Mouse (Mus musculus) C2C12 (cell line): ENCODE data around the gene Megf8. TPM values are rescaled to one million over a fixed set of nuclear protein-coding genes. Genes with fewer than 3 reads are reported as not detected.

Experiments used
- H3K27me3 ChIP-seq: one replicate; pipeline ENCODE4 v1.6.1; 2011; ENCODE audit not compliant: control insufficient read depth, insufficient read depth, insufficient read length
- H3K36me3 ChIP-seq: one replicate; pipeline ENCODE4 v1.6.1; 2011; ENCODE audit not compliant: control insufficient read depth, insufficient read depth
- H3K4me3 ChIP-seq: one replicate; pipeline ENCODE4 v1.5.1; 2011; ENCODE audit warnings: mild to moderate bottlenecking, control low read depth; ENCODE audit not compliant: poor library complexity, insufficient read depth, severe bottlenecking
- H3K79me2 ChIP-seq: one replicate; pipeline ENCODE4 v1.6.1; 2011; ENCODE audit not compliant: control insufficient read depth, insufficient read depth
- H3K79me3 ChIP-seq: one replicate; pipeline ENCODE4 v1.6.1; 2011; ENCODE audit warnings: low read depth, control low read depth
- H3ac ChIP-seq: one replicate; pipeline ENCODE3; 2011; ENCODE audit warnings: low read depth; ENCODE audit not compliant: control insufficient read depth, insufficient read length
- CEBPB ChIP-seq: IDR thresholded peaks from one replicate; pipeline ENCODE4 v1.6.1; 2011; ENCODE audit warnings: low read depth, mild to moderate bottlenecking, control low read depth, moderate library complexity
- CTCF ChIP-seq: IDR thresholded peaks from one replicate; pipeline ENCODE4 v1.5.1; 2011; ENCODE audit not compliant: control insufficient read depth, insufficient read depth, insufficient read length
- FOSL1 ChIP-seq: IDR thresholded peaks from one replicate; pipeline ENCODE4 v1.8.0; 2011; ENCODE audit warnings: mild to moderate bottlenecking, low read length; ENCODE audit not compliant: poor library complexity, insufficient read depth, severe bottlenecking
- MAX ChIP-seq: IDR thresholded peaks from one replicate; pipeline ENCODE4 v1.6.1; 2011; ENCODE audit warnings: mild to moderate bottlenecking, control low read depth
- MYOD1 ChIP-seq: IDR thresholded peaks from one replicate; pipeline ENCODE4 v1.6.1; 2011; ENCODE audit warnings: low read depth; ENCODE audit not compliant: control insufficient read depth, insufficient read length
- MYOG ChIP-seq: IDR thresholded peaks from one replicate; pipeline ENCODE4 v1.6.1; 2011; ENCODE audit not compliant: control insufficient read depth, insufficient read length; ENCODE audit errors: extremely low read depth
- USF1 ChIP-seq: IDR thresholded peaks from one replicate; pipeline ENCODE4 v1.6.1; 2011; ENCODE audit warnings: low read depth, mild to moderate bottlenecking, control low read depth, moderate library complexity
- polyA plus RNA-seq: library from polyadenylated mRNA; unstranded; fragments of >200 nt; fragmentation: generic; extraction: Trizol; gene quantifications from one replicate; pipeline ENCODE4 v1.2.1, GENCODE M21; 2012; ENCODE audit warnings: missing spikeins

The Megf8 gene
- polyA plus RNA-seq, 1 experiment = 31.9 TPM

DNA sequence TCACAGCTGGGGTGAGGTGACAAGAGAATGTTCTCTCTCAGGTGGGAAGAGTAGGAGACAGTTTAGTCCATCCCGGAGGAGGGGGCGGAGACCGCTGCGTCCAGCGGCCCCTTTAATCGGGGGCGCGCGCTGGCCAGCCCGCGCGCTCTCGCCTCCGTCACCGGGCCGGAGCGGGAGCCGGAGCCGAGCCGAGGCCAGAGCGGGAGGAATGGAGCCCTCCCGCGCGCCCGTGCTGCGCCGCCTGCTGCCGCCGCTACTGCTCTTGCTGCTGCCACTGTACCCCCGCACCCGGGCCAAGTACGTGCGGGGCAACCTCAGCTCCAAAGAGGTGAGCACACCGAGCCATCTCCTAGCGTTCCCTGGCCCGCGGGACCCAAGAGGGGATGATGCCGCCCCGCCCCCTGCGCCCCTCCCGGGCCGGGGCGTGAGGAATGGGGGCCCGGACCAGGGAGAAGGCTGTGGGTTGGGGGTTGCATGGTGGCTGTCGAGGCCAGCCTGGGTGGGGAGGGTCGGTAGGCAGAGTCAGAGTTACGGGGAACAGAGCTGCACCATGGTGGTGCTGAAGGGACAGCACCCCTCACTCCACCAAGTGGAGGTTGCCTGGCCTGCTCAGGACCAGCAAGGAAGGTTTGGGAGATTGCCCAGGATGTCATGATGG is 10.9 kb upstream of the Megf8 start, which contains the start of gene Tmem145:
TSS of gene Tmem145 (plus strand) at position 151 of the 658 bp plus-strand sequence.
- no peak within 1 kb of the TSS for H3ac ChIP-seq
- H3K27me3 ChIP-seq = peaks cover 63% of the 10 kb centered on the region
- H3K4me3 ChIP-seq = no peak within 1 kb of the TSS
- no peaks in the 10 kb centered on the region for H3K79me2 ChIP-seq
- no peaks in the 10 kb centered on the region for H3K79me3 ChIP-seq
- no peak for TF ChIP-seq MYOG
- no peak for TF ChIP-seq MYOD1
- no peak for TF ChIP-seq MAX
- no peak for TF ChIP-seq CEBPB
- no peak for TF ChIP-seq FOSL1
- no peak for TF ChIP-seq USF1
- TF ChIP-seq CTCF = no peak
- H3K36me3 ChIP-seq = no peaks in the 10 kb centered on the region

DNA sequence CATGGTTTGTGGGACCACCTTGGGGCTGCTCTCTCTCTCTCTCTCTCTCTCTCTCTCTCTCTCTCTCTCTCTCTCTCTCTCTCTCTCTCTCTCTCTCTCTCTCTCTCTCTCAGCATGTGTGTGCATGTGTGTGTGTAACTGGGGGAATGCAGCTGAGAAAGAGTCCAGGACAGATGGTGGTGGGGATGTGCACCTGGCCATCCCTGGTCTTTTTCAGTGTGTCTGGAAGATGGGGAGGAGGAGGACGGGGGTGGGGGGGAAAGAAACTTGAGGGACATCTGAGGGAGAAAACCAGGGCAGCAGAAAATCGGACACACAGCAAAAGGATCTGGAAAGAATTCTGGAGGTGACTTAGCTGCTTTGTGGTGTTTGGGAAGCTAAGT is 10.4 kb upstream of the Megf8 start:
- TF ChIP-seq MYOG = no peak
- TF ChIP-seq MAX = no peak
- TF ChIP-seq CTCF = no peak
- no peak for TF ChIP-seq MYOD1
- TF ChIP-seq USF1 = no peak
- TF ChIP-seq FOSL1 = no peak
- no peak for TF ChIP-seq CEBPB
- no peaks in the 10 kb centered on the region for H3K36me3 ChIP-seq
- H3K27me3 ChIP-seq = peaks cover 68% of the 10 kb centered on the region
- no peaks in the 10 kb centered on the region for H3K79me2 ChIP-seq
- no peak overlapping the region for H3ac ChIP-seq
- no peaks in the 10 kb centered on the region for H3K79me3 ChIP-seq
- no peak overlapping the region for H3K4me3 ChIP-seq

DNA sequence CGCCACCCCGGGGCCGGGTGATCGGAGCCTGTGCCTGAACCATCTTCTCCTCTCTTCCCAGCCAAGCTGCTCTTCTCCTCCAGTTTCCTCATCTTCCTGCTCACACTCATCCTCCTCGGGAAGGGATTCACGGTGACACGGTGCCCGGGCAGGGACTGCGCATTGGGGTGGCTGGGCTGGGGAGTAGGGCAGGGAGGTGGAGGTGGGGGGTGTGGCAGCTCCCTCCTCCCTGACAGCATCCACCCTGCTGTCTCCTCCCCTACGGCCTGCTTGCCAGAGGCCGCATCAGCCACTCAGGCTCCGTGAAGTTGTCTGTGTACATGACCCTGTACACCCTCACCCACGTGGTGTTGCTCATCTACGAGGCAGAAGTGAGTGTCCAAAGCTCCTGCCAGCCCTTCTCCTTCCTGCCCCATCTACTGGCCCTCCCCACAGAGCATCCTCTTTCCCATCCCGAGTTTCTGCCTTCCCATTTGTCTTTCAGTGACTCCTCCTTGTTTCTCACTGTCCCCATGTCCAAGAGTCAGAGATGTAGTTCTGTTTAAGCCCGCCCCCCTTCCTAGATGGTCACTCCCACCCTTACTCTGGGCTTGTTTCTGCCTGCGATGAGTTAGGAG is 8.2 kb upstream of the Megf8 start:
- Histone ChIP-seq H3K4me3 (no peak overlapping the region), H3K79me2 (no peaks in the 10 kb centered on the region), H3ac (no peak overlapping the region), H3K36me3 (no peaks in the 10 kb centered on the region), H3K27me3 (peaks cover 75% of the 10 kb centered on the region), H3K79me3 (no peaks in the 10 kb centered on the region)
- no peak for TF ChIP-seq FOSL1
- no peak for TF ChIP-seq CEBPB
- TF ChIP-seq MYOG = no peak
- TF ChIP-seq MAX = no peak
- TF ChIP-seq MYOD1 = no peak
- TF ChIP-seq USF1 = no peak
- TF ChIP-seq CTCF = no peak

DNA sequence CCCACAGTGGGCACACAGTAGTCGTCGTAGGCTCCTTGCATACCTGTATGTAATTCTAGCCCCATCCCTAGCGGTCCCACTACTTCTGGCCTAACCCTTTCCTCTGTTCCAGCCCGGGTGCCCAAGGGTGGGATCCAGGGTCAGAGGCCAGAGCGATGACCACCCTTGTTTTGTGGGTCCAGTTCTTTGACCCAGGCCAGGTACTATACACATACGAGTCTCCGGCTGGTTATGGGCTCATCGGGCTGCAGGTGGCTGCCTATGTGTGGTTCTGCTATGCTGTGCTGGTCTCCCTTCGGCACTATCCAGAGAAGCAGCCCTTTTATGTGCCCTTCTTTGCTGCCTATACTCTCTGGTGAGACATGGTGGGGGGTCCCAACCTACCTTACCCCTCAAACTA is 7.5 kb upstream of the Megf8 start:
- H3K79me2 ChIP-seq = no peaks in the 10 kb centered on the region
- TF ChIP-seq MYOD1 (no peak), FOSL1 (no peak), CEBPB (no peak), USF1 (no peak), MYOG (no peak), MAX (no peak), CTCF (no peak)
- no peak overlapping the region for H3K4me3 ChIP-seq
- H3K36me3 ChIP-seq = no peaks in the 10 kb centered on the region
- no peak overlapping the region for H3ac ChIP-seq
- H3K27me3 ChIP-seq = peaks cover 74% of the 10 kb centered on the region
- no peaks in the 10 kb centered on the region for H3K79me3 ChIP-seq

DNA sequence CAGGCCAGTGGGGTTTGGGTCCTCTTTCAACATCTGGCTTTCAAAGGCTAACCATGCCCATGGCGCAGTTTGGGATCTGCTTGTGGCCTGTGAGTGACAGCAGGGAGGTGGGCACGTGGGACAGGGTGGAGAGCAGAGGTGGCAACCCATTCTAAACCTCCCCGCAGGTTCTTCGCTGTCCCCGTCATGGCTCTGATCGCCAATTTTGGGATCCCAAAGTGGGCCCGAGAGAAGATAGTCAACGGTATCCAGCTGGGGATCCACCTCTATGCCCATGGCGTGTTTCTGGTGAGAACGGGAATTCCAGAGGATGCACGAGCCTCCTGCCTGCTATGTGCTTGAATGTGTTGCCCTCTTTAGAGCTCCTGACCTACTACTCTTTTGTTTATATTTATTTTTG is 5.8 kb upstream of the Megf8 start:
- no peak overlapping the region for H3ac ChIP-seq
- no peak for TF ChIP-seq MAX
- TF ChIP-seq MYOG = no peak
- no peak for TF ChIP-seq FOSL1
- no peak for TF ChIP-seq USF1
- no peak for TF ChIP-seq CEBPB
- no peak for TF ChIP-seq CTCF
- no peak for TF ChIP-seq MYOD1
- no peaks in the 10 kb centered on the region for H3K36me3 ChIP-seq
- no peaks in the 10 kb centered on the region for H3K79me2 ChIP-seq
- no peak overlapping the region for H3K4me3 ChIP-seq
- peaks cover 74% of the 10 kb centered on the region for H3K27me3 ChIP-seq
- H3K79me3 ChIP-seq = no peaks in the 10 kb centered on the region

DNA sequence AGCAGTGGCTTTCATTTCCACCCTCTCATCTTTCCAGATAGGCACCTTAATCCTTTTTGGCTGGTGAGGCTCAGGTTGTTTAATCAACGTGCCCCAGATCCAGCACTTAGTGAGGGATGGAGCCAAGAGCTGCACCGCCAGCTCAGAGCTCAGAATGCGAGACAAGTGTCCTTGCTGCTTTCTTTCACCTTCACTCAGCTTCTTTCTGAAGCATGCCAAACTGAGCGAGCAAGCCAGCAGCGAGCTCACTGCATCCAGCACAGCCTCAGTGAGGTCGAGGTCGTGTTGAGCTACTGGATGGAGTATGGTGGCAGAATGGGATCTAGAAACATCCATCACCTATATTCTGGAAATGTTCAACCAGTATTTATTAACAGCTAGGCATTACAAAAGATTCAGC is 3.6 kb upstream of the Megf8 start:
- Histone ChIP-seq H3K79me2 (peaks cover 12% of the 10 kb centered on the region), H3K4me3 (no peak overlapping the region), H3K27me3 (peaks cover 56% of the 10 kb centered on the region), H3ac (no peak overlapping the region), H3K36me3 (no peaks in the 10 kb centered on the region), H3K79me3 (peaks cover 3% of the 10 kb centered on the region)
- no peak for TF ChIP-seq FOSL1
- no peak for TF ChIP-seq MAX
- no peak for TF ChIP-seq USF1
- no peak for TF ChIP-seq MYOG
- TF ChIP-seq CTCF = no peak
- no peak for TF ChIP-seq CEBPB
- TF ChIP-seq MYOD1 = no peak
